Mouse (Mus musculus): ENCODE data around the gene Pkib. TPM values are rescaled to one million over a fixed set of nuclear protein-coding genes. Genes with fewer than 3 reads are reported as not detected.

Pkib gene
- polyA plus RNA-seq (2014; fragmentation: Nextera tagmentation; extraction: Ambion mirVana) = 1.8 and 2.3 TPM in 2 replicates

- Histone ChIP-seq H3K9ac (replicated peaks; ENCODE audit: low read length) (peak within 1 kb of the TSS; percentile 34; the same call in 1 of the 2 replicates), H3K36me3 (replicated peaks; ENCODE audit: control insufficient read depth, insufficient read depth, low read depth, low read length) (no peaks in the 10 kb centered on the region), H3K4me1 (ENCODE audit: control insufficient read depth, insufficient read depth, low read length) (no peaks in the 10 kb centered on the region), H3K4me2 (ENCODE audit: low read depth, low read length) (peak within 1 kb of the TSS; percentile 74), H3K4me3 (ENCODE audit: low read depth, low read length) (peak within 1 kb of the TSS; percentile 32), H3K9me3 (replicated peaks; ENCODE audit: control insufficient read depth, low read length) (no peaks in the 10 kb centered on the region), H3K27me3 (ENCODE audit: control insufficient read depth, insufficient read depth, low read length) (peaks cover 8% of the 10 kb centered on the region; the same call in 1 of the 2 replicates), H3K27ac (replicated peaks; ENCODE audit: low read depth, low read length) (no peak within 1 kb of the TSS)
- DNase-seq (ENCODE audit: low spot score) (peak; percentile 67), ATAC-seq (replicated peaks; ENCODE audit: insufficient number of reproducible peaks, low FRiP score, low TSS enrichment, low read depth) (peak; percentile 95)
- 2% methylated on average over 41 of the region's 41 CpGs for WGBS
These were observed at the start of gene Pkib for GRCm38 (mm10) chr10:57631896-57632867. Gene Pkib (plus strand): TSS chr10:57631981.

GRCm38 (mm10) chr10:57583927-57584326 is 47.9 kb upstream of the Pkib start:
- whole genome bisulfite sequencing = 57% methylated on average over 1 of the region's 1 CpGs
- Histone ChIP-seq H3K9me3 (replicated peaks; ENCODE audit: control insufficient read depth, low read length) (no peaks in the 10 kb centered on the region), H3K4me2 (ENCODE audit: low read depth, low read length) (no peak overlapping the region), H3K4me3 (ENCODE audit: low read depth, low read length) (no peak overlapping the region), H3K9ac (replicated peaks; ENCODE audit: low read length) (no peak overlapping the region), H3K27me3 (ENCODE audit: control insufficient read depth, insufficient read depth, low read length) (no peaks in the 10 kb centered on the region), H3K4me1 (ENCODE audit: control insufficient read depth, insufficient read depth, low read length) (no peaks in the 10 kb centered on the region), H3K36me3 (replicated peaks; ENCODE audit: control insufficient read depth, insufficient read depth, low read depth, low read length) (no peaks in the 10 kb centered on the region), H3K27ac (replicated peaks; ENCODE audit: low read depth, low read length) (no peak overlapping the region)
- no peak for ATAC-seq (replicated peaks; ENCODE audit: insufficient number of reproducible peaks, low FRiP score, low TSS enrichment, low read depth)
- no peak for DNase-seq (ENCODE audit: low spot score)

GRCm38 (mm10) chr10:57594266-57594665 is 37.5 kb upstream of the Pkib start:
- ATAC-seq (replicated peaks; ENCODE audit: insufficient number of reproducible peaks, low FRiP score, low TSS enrichment, low read depth) = no peak
- H3K9me3 ChIP-seq (replicated peaks; ENCODE audit: control insufficient read depth, low read length) = no peaks in the 10 kb centered on the region
- 85% methylated on average over 2 of the region's 2 CpGs for WGBS
- H3K27me3 ChIP-seq (ENCODE audit: control insufficient read depth, insufficient read depth, low read length) = no peaks in the 10 kb centered on the region
- H3K4me1 ChIP-seq (ENCODE audit: control insufficient read depth, insufficient read depth, low read length) = no peaks in the 10 kb centered on the region
- no peak overlapping the region for H3K4me2 ChIP-seq (ENCODE audit: low read depth, low read length)
- no peak for DNase-seq (ENCODE audit: low spot score)
- H3K36me3 ChIP-seq (replicated peaks; ENCODE audit: control insufficient read depth, insufficient read depth, low read depth, low read length) = no peaks in the 10 kb centered on the region
- no peak overlapping the region for H3K9ac ChIP-seq (replicated peaks; ENCODE audit: low read length)
- no peak overlapping the region for H3K27ac ChIP-seq (replicated peaks; ENCODE audit: low read depth, low read length)
- no peak overlapping the region for H3K4me3 ChIP-seq (ENCODE audit: low read depth, low read length)

- no peak for ATAC-seq (replicated peaks; ENCODE audit: insufficient number of reproducible peaks, low FRiP score, low TSS enrichment, low read depth)
These were observed 34.6 kb upstream of the Pkib start for GRCm38 (mm10) chr10:57597172-57597571.

GRCm38 (mm10) chr10:57602951-57603350 is 28.8 kb upstream of the Pkib start:
- no peak for ATAC-seq (replicated peaks; ENCODE audit: insufficient number of reproducible peaks, low FRiP score, low TSS enrichment, low read depth)
- Histone ChIP-seq H3K4me1 (ENCODE audit: control insufficient read depth, insufficient read depth, low read length) (no peaks in the 10 kb centered on the region), H3K4me2 (ENCODE audit: low read depth, low read length) (no peak overlapping the region), H3K27ac (replicated peaks; ENCODE audit: low read depth, low read length) (no peak overlapping the region), H3K4me3 (ENCODE audit: low read depth, low read length) (no peak overlapping the region), H3K27me3 (ENCODE audit: control insufficient read depth, insufficient read depth, low read length) (no peaks in the 10 kb centered on the region), H3K9me3 (replicated peaks; ENCODE audit: control insufficient read depth, low read length) (no peaks in the 10 kb centered on the region), H3K36me3 (replicated peaks; ENCODE audit: control insufficient read depth, insufficient read depth, low read depth, low read length) (no peaks in the 10 kb centered on the region), H3K9ac (replicated peaks; ENCODE audit: low read length) (no peak overlapping the region)
- DNase-seq (ENCODE audit: low spot score) = no peak
- WGBS = 85% methylated on average over 4 of the region's 4 CpGs

More at GRCm38 (mm10) chr10:57597172-57597571, 34.6 kb upstream of the Pkib start:
- no peak overlapping the region for H3K27ac ChIP-seq (replicated peaks; ENCODE audit: low read depth, low read length)
- H3K4me1 ChIP-seq (ENCODE audit: control insufficient read depth, insufficient read depth, low read length) = no peaks in the 10 kb centered on the region
- no peak overlapping the region for H3K4me2 ChIP-seq (ENCODE audit: low read depth, low read length)
- H3K27me3 ChIP-seq (ENCODE audit: control insufficient read depth, insufficient read depth, low read length) = no peaks in the 10 kb centered on the region
- H3K9me3 ChIP-seq (replicated peaks; ENCODE audit: control insufficient read depth, low read length) = no peaks in the 10 kb centered on the region
- H3K9ac ChIP-seq (replicated peaks; ENCODE audit: low read length) = no peak overlapping the region
- H3K36me3 ChIP-seq (replicated peaks; ENCODE audit: control insufficient read depth, insufficient read depth, low read depth, low read length) = no peaks in the 10 kb centered on the region
- no peak overlapping the region for H3K4me3 ChIP-seq (ENCODE audit: low read depth, low read length)
- no peak for DNase-seq (ENCODE audit: low spot score)
- WGBS = 72% methylated on average over 2 of the region's 2 CpGs

GRCm38 (mm10) chr10:57623311-57623710 is 8.5 kb upstream of the Pkib start:
- Histone ChIP-seq H3K9me3 (replicated peaks; ENCODE audit: control insufficient read depth, low read length) (no peaks in the 10 kb centered on the region), H3K27ac (replicated peaks; ENCODE audit: low read depth, low read length) (no peak overlapping the region), H3K9ac (replicated peaks; ENCODE audit: low read length) (no peak overlapping the region), H3K36me3 (replicated peaks; ENCODE audit: control insufficient read depth, insufficient read depth, low read depth, low read length) (no peaks in the 10 kb centered on the region), H3K4me2 (ENCODE audit: low read depth, low read length) (no peak overlapping the region), H3K4me3 (ENCODE audit: low read depth, low read length) (no peak overlapping the region), H3K4me1 (ENCODE audit: control insufficient read depth, insufficient read depth, low read length) (no peaks in the 10 kb centered on the region), H3K27me3 (ENCODE audit: control insufficient read depth, insufficient read depth, low read length) (no peaks in the 10 kb centered on the region)
- 87% methylated on average over 10 of the region's 10 CpGs for WGBS
- ATAC-seq (replicated peaks; ENCODE audit: insufficient number of reproducible peaks, low FRiP score, low TSS enrichment, low read depth) (no peak), DNase-seq (ENCODE audit: low spot score) (no peak)

- Histone ChIP-seq H3K9me3 (replicated peaks; ENCODE audit: control insufficient read depth, low read length) (no peaks in the 10 kb centered on the region), H3K27me3 (ENCODE audit: control insufficient read depth, insufficient read depth, low read length) (peaks cover 7% of the 10 kb centered on the region; the same call in 1 of the 2 replicates), H3K4me1 (ENCODE audit: control insufficient read depth, insufficient read depth, low read length) (no peaks in the 10 kb centered on the region), H3K9ac (replicated peaks; ENCODE audit: low read length) (no peak overlapping the region), H3K36me3 (replicated peaks; ENCODE audit: control insufficient read depth, insufficient read depth, low read depth, low read length) (no peaks in the 10 kb centered on the region), H3K27ac (replicated peaks; ENCODE audit: low read depth, low read length) (no peak overlapping the region), H3K4me2 (ENCODE audit: low read depth, low read length) (no peak overlapping the region), H3K4me3 (ENCODE audit: low read depth, low read length) (no peak overlapping the region)
- ATAC-seq (replicated peaks; ENCODE audit: insufficient number of reproducible peaks, low FRiP score, low TSS enrichment, low read depth) = no peak
- 86% methylated on average over 2 of the region's 2 CpGs for WGBS
- DNase-seq (ENCODE audit: low spot score) = no peak
These were observed 4.0 kb upstream of the Pkib start for GRCm38 (mm10) chr10:57627773-57628172.

- Histone ChIP-seq H3K36me3 (replicated peaks; ENCODE audit: control insufficient read depth, insufficient read depth, low read depth, low read length) (no peaks in the 10 kb centered on the region), H3K9me3 (replicated peaks; ENCODE audit: control insufficient read depth, low read length) (no peaks in the 10 kb centered on the region), H3K4me2 (ENCODE audit: low read depth, low read length) (no peak overlapping the region), H3K4me3 (ENCODE audit: low read depth, low read length) (no peak overlapping the region), H3K27ac (replicated peaks; ENCODE audit: low read depth, low read length) (no peak overlapping the region), H3K4me1 (ENCODE audit: control insufficient read depth, insufficient read depth, low read length) (no peaks in the 10 kb centered on the region), H3K27me3 (ENCODE audit: control insufficient read depth, insufficient read depth, low read length) (peaks cover 8% of the 10 kb centered on the region; the same call in 1 of the 2 replicates), H3K9ac (replicated peaks; ENCODE audit: low read length) (no peak overlapping the region)
- WGBS = 92% methylated on average over 2 of the region's 2 CpGs
- DNase-seq (ENCODE audit: low spot score) (no peak), ATAC-seq (replicated peaks; ENCODE audit: insufficient number of reproducible peaks, low FRiP score, low TSS enrichment, low read depth) (no peak)
These were observed 1.2 kb upstream of the Pkib start for GRCm38 (mm10) chr10:57630557-57630956.
